Mouse (Mus musculus) naive thymus-derived CD4-positive, alpha-beta T cell, adult 5 months (primary cell): ENCODE data around the gene Olfr1193. TPM values are rescaled to one million over a fixed set of nuclear protein-coding genes. Genes with fewer than 3 reads are reported as not detected.

Experiments used
- polyA plus RNA-seq: library from polyadenylated mRNA; unstranded; fragments of 100-300 nt; shearing (Covaris generic); gene quantifications from one replicate; pipeline ENCODE4 v1.2.1, GENCODE M21; 2017

Gene Olfr1193
- not detected for polyA plus RNA-seq

DNA sequence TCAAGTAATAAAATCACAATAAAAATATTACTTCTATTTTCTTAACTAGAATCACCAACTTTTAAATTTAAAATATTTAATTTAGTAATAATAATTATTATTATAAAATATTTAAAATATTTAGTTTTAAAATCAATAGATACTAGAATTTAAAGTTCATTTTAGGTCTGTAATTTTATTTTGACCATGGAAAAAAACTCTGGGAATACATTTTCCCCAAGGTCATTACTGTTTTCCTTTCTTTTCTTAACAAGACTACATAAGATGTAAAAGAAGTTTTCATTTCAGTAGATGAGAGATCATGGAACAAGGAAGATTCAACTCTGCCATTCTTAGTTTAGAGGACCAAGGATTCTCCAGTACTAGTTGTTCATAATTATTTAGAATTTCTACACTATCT, at the start of gene Olfr1193:
Olfr1193 (plus strand) TSS at position 301 of the 400 bp plus-strand sequence.

DNA sequence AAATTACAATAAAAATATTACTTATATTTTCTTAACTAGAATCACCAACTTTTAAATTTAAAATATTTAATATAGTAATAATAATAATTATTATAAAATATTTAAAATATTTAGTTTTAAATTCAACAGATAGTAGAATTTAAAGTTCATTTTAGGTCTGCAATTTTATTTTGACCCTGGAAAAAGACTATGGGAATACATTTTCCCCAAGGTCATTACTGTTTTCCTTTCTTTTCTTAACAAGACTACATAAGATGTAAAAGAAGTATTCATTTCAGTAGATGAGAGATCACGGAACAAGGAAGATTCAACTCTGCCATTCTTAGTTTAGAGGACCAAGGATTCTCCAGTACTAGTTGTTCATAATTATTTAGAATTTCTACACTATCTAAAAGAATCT, 35.2 kb upstream of the Olfr1193 start, which contains the start of gene Olfr1191-ps1:
Olfr1191-ps1 (plus strand) TSS at position 301 of the 400 bp plus-strand sequence.

DNA sequence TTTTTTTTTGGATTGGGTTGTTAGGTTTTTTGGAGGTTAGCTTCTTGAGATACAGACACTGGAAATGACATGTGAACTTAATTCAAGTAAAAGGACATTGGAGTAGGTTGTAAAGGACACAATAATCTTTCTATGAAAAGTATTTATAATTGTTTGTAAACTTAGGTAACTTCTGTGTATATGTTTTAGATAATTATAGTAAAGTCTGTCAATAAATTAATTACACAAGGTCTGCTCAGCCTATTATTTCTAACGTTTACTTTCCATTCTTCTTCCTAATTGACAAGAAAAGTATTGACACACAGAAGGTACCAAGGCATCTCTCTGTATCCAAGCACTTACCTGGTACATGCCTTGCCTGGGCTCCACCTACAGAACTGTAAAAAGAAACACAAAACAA, 27.2 kb upstream of the Olfr1193 start, which contains the start of gene Olfr1192-ps1:
Olfr1192-ps1 (plus strand) TSS at position 301 of the 400 bp plus-strand sequence.

DNA sequence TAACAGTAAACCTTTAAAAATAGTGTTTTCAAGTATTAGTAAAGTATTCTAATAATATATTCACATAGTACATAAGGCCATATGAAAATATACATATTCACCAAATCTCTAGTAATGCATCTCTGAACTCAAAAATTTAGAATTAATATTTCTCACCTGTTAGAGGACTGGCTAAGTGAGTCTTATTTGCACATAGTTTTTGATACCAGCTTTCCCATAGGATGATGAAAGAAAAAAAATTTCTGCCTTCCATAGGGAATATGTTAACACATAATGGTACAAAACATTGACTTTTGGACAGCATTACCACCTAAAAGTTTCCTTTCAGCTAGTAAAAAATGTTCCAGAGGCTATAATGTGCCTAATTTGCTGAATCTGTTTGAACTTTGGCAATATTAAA, 13.7 kb downstream of the Olfr1193 start, which contains the start of gene Olfr1195:
Olfr1195 (minus strand) TSS at position 101 of the 400 bp plus-strand sequence.

DNA sequence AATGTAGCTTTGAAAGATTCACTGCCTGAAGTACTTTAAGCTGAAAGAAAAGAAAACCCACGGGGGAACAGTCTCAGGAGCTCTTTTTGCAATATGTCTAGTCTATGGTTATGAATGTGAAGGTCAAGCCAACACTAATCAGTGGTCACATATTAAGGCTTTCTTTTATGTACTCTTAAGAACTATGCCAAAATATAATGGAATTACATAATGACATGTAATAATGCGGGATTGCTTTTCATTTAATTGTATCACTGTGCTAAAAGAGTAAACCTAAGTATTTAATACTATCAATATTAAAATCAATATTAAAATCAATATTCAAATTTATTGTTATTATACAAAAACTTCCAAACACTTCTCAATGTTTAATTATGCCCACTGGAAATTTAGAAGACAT, 29.1 kb downstream of the Olfr1193 start, which contains the start of gene Olfr1196:
Olfr1196 (minus strand) TSS at position 101 of the 400 bp plus-strand sequence.

Other genes with a start within 250 kb of the Olfr1193 start
- not detected for gene Olfr1181, start 249.5 kb upstream of the Olfr1193 start, polyA plus RNA-seq
- gene Gm13757, start 226.5 kb upstream of the Olfr1193 start, polyA plus RNA-seq = not detected
- 0.26 TPM for gene Olfr1183, start 220.8 kb upstream of the Olfr1193 start, polyA plus RNA-seq
- gene Olfr1184, start 192.0 kb upstream of the Olfr1193 start, polyA plus RNA-seq = 0.11 TPM
- gene Olfr1185-ps1, start 182.3 kb upstream of the Olfr1193 start, polyA plus RNA-seq = not detected
- not detected for gene Olfr1186, start 157.1 kb upstream of the Olfr1193 start, polyA plus RNA-seq
- not detected for gene Olfr1188, start 118.7 kb upstream of the Olfr1193 start, polyA plus RNA-seq
- not detected for gene Olfr1189, start 89.2 kb upstream of the Olfr1193 start, polyA plus RNA-seq
- not detected for gene Olfr1191-ps1, start 35.1 kb upstream of the Olfr1193 start, polyA plus RNA-seq
- gene Olfr1192-ps1, start 27.1 kb upstream of the Olfr1193 start, polyA plus RNA-seq = not detected
- 0.40 TPM for gene Olfr1195, start 13.6 kb downstream of the Olfr1193 start, polyA plus RNA-seq
- gene Olfr1196, start 29.0 kb downstream of the Olfr1193 start, polyA plus RNA-seq = not detected
- not detected for gene Olfr1197, start 56.7 kb downstream of the Olfr1193 start, polyA plus RNA-seq
- gene Olfr1198, start 75.7 kb downstream of the Olfr1193 start, polyA plus RNA-seq = not detected
- not detected for gene Olfr1199, start 84.8 kb downstream of the Olfr1193 start, polyA plus RNA-seq
- not detected for gene Olfr1200, start 94.9 kb downstream of the Olfr1193 start, polyA plus RNA-seq
- gene Olfr1201, start 117.4 kb downstream of the Olfr1193 start, polyA plus RNA-seq = not detected
- gene Olfr1202, start 138.9 kb downstream of the Olfr1193 start, polyA plus RNA-seq = not detected
- 0.05 TPM for gene Olfr1205, start 154.1 kb downstream of the Olfr1193 start, polyA plus RNA-seq
- gene Olfr1204, start 173.7 kb downstream of the Olfr1193 start, polyA plus RNA-seq = not detected
- gene Olfr1206, start 187.6 kb downstream of the Olfr1193 start, polyA plus RNA-seq = not detected
- gene Olfr1208, start 226.7 kb downstream of the Olfr1193 start, polyA plus RNA-seq = 0.12 TPM
- gene Olfr1209, start 239.5 kb downstream of the Olfr1193 start, polyA plus RNA-seq = not detected